Mouse (Mus musculus): ENCODE data around the gene Hdac9. TPM values are rescaled to one million over a fixed set of nuclear protein-coding genes. Genes with fewer than 3 reads are reported as not detected.

Gene Hdac9
- polyA plus RNA-seq, 1 experiment from 2014 or later: 9.6 TPM

GRCm38 (mm10) chr12:34156301-34156700 is 760.6 kb downstream of the Hdac9 start:
- ATAC-seq (no peak), DNase-seq (ENCODE audit: low spot score) (no peak)
- 88% methylated on average over 6 of the region's 6 CpGs for WGBS
- peaks cover 5% of the 10 kb centered on the region; the same call in 1 of the 2 replicates for H3K4me1 ChIP-seq (ENCODE audit: control insufficient read depth, insufficient read depth, low read length)
- no peaks in the 10 kb centered on the region for H3K36me3 ChIP-seq (ENCODE audit: control insufficient read depth, insufficient read depth, low read length)
- no peak overlapping the region for H3K27ac ChIP-seq (ENCODE audit: low read depth, low read length)
- H3K4me2 ChIP-seq (ENCODE audit: low read length): no peak overlapping the region
- H3K4me3 ChIP-seq (ENCODE audit: low read depth, low read length): no peak overlapping the region
- H3K9ac ChIP-seq (ENCODE audit: low read length): no peak overlapping the region
- H3K9me3 ChIP-seq (replicated peaks; ENCODE audit: control insufficient read depth, low read length): no peaks in the 10 kb centered on the region
- H3K27me3 ChIP-seq (replicated peaks; ENCODE audit: control insufficient read depth, insufficient read depth, low read length): no peaks in the 10 kb centered on the region

- WGBS: 49% methylated on average over 5 of the region's 5 CpGs
- Histone ChIP-seq H3K4me3 (ENCODE audit: low read depth, low read length) (no peak overlapping the region), H3K36me3 (ENCODE audit: control insufficient read depth, insufficient read depth, low read length) (no peaks in the 10 kb centered on the region), H3K27me3 (replicated peaks; ENCODE audit: control insufficient read depth, insufficient read depth, low read length) (no peaks in the 10 kb centered on the region), H3K4me1 (ENCODE audit: control insufficient read depth, insufficient read depth, low read length) (peaks cover 5% of the 10 kb centered on the region; the same call in 1 of the 2 replicates), H3K27ac (ENCODE audit: low read depth, low read length) (no peak overlapping the region), H3K9me3 (replicated peaks; ENCODE audit: control insufficient read depth, low read length) (no peaks in the 10 kb centered on the region), H3K4me2 (ENCODE audit: low read length) (no peak overlapping the region), H3K9ac (ENCODE audit: low read length) (no peak overlapping the region)
- DNase-seq (ENCODE audit: low spot score) (peak; percentile 52), ATAC-seq (peak; percentile 48; the same call in 1 of the 2 replicates)
Measured at GRCm38 (mm10) chr12:34155740-34156139, 761.2 kb downstream of the Hdac9 start.

- Histone ChIP-seq H3K27me3 (replicated peaks; ENCODE audit: control insufficient read depth, insufficient read depth, low read length) (no peaks in the 10 kb centered on the region), H3K36me3 (ENCODE audit: control insufficient read depth, insufficient read depth, low read length) (no peaks in the 10 kb centered on the region), H3K27ac (ENCODE audit: low read depth, low read length) (no peak overlapping the region), H3K9me3 (replicated peaks; ENCODE audit: control insufficient read depth, low read length) (no peaks in the 10 kb centered on the region), H3K9ac (ENCODE audit: low read length) (no peak overlapping the region), H3K4me1 (ENCODE audit: control insufficient read depth, insufficient read depth, low read length) (peaks cover 5% of the 10 kb centered on the region; the same call in 1 of the 2 replicates), H3K4me3 (ENCODE audit: low read depth, low read length) (no peak overlapping the region), H3K4me2 (ENCODE audit: low read length) (no peak overlapping the region)
- DNase-seq (ENCODE audit: low spot score): no peak
- ATAC-seq: no peak
- 82% methylated on average over 3 of the region's 3 CpGs for WGBS
Measured at GRCm38 (mm10) chr12:34154757-34155156, 762.1 kb downstream of the Hdac9 start.

GRCm38 (mm10) chr12:34151336-34151735 is 765.6 kb downstream of the Hdac9 start:
- Histone ChIP-seq H3K4me1 (ENCODE audit: control insufficient read depth, insufficient read depth, low read length) (peaks cover 5% of the 10 kb centered on the region; the same call in 1 of the 2 replicates), H3K4me3 (ENCODE audit: low read depth, low read length) (no peak overlapping the region), H3K4me2 (ENCODE audit: low read length) (no peak overlapping the region), H3K9me3 (replicated peaks; ENCODE audit: control insufficient read depth, low read length) (no peaks in the 10 kb centered on the region), H3K27ac (ENCODE audit: low read depth, low read length) (no peak overlapping the region), H3K9ac (ENCODE audit: low read length) (no peak overlapping the region), H3K36me3 (ENCODE audit: control insufficient read depth, insufficient read depth, low read length) (no peaks in the 10 kb centered on the region), H3K27me3 (replicated peaks; ENCODE audit: control insufficient read depth, insufficient read depth, low read length) (no peaks in the 10 kb centered on the region)
- no peak for ATAC-seq
- no peak for DNase-seq (ENCODE audit: low spot score)
- 80% methylated on average over 3 of the region's 3 CpGs for WGBS

GRCm38 (mm10) chr12:34142743-34143142 is 774.2 kb downstream of the Hdac9 start:
- Histone ChIP-seq H3K27ac (ENCODE audit: low read depth, low read length) (no peak overlapping the region), H3K9ac (ENCODE audit: low read length) (no peak overlapping the region), H3K4me2 (ENCODE audit: low read length) (no peak overlapping the region), H3K4me3 (ENCODE audit: low read depth, low read length) (no peak overlapping the region), H3K27me3 (replicated peaks; ENCODE audit: control insufficient read depth, insufficient read depth, low read length) (no peaks in the 10 kb centered on the region), H3K9me3 (replicated peaks; ENCODE audit: control insufficient read depth, low read length) (no peaks in the 10 kb centered on the region), H3K36me3 (ENCODE audit: control insufficient read depth, insufficient read depth, low read length) (no peaks in the 10 kb centered on the region), H3K4me1 (ENCODE audit: control insufficient read depth, insufficient read depth, low read length) (no peaks in the 10 kb centered on the region)
- no peak for ATAC-seq
- WGBS: 95% methylated on average over 2 of the region's 2 CpGs
- no peak for DNase-seq (ENCODE audit: low spot score)

GRCm38 (mm10) chr12:34113336-34113735 is 803.6 kb downstream of the Hdac9 start:
- ATAC-seq (no peak), DNase-seq (ENCODE audit: low spot score) (no peak)
- Histone ChIP-seq H3K9me3 (replicated peaks; ENCODE audit: control insufficient read depth, low read length) (no peaks in the 10 kb centered on the region), H3K27me3 (replicated peaks; ENCODE audit: control insufficient read depth, insufficient read depth, low read length) (no peaks in the 10 kb centered on the region), H3K27ac (ENCODE audit: low read depth, low read length) (no peak overlapping the region), H3K4me1 (ENCODE audit: control insufficient read depth, insufficient read depth, low read length) (no peaks in the 10 kb centered on the region), H3K36me3 (ENCODE audit: control insufficient read depth, insufficient read depth, low read length) (no peaks in the 10 kb centered on the region), H3K4me2 (ENCODE audit: low read length) (no peak overlapping the region), H3K4me3 (ENCODE audit: low read depth, low read length) (no peak overlapping the region), H3K9ac (ENCODE audit: low read length) (no peak overlapping the region)
- 86% methylated on average over 1 of the region's 1 CpGs for WGBS

GRCm38 (mm10) chr12:34092953-34093352 is 823.9 kb downstream of the Hdac9 start:
- 67% methylated on average over 4 of the region's 4 CpGs for WGBS
- Histone ChIP-seq H3K27ac (ENCODE audit: low read depth, low read length) (no peak overlapping the region), H3K36me3 (ENCODE audit: control insufficient read depth, insufficient read depth, low read length) (no peaks in the 10 kb centered on the region), H3K4me2 (ENCODE audit: low read length) (no peak overlapping the region), H3K27me3 (replicated peaks; ENCODE audit: control insufficient read depth, insufficient read depth, low read length) (no peaks in the 10 kb centered on the region), H3K4me1 (ENCODE audit: control insufficient read depth, insufficient read depth, low read length) (no peaks in the 10 kb centered on the region), H3K4me3 (ENCODE audit: low read depth, low read length) (no peak overlapping the region), H3K9me3 (replicated peaks; ENCODE audit: control insufficient read depth, low read length) (no peaks in the 10 kb centered on the region), H3K9ac (ENCODE audit: low read length) (no peak overlapping the region)
- DNase-seq (ENCODE audit: low spot score): no peak
- ATAC-seq: no peak

GRCm38 (mm10) chr12:34091851-34092250 is 825.0 kb downstream of the Hdac9 start:
- ATAC-seq (no peak), DNase-seq (ENCODE audit: low spot score) (no peak)
- Histone ChIP-seq H3K27ac (ENCODE audit: low read depth, low read length) (no peak overlapping the region), H3K4me2 (ENCODE audit: low read length) (no peak overlapping the region), H3K9me3 (replicated peaks; ENCODE audit: control insufficient read depth, low read length) (no peaks in the 10 kb centered on the region), H3K27me3 (replicated peaks; ENCODE audit: control insufficient read depth, insufficient read depth, low read length) (no peaks in the 10 kb centered on the region), H3K4me3 (ENCODE audit: low read depth, low read length) (no peak overlapping the region), H3K9ac (ENCODE audit: low read length) (no peak overlapping the region), H3K4me1 (ENCODE audit: control insufficient read depth, insufficient read depth, low read length) (no peaks in the 10 kb centered on the region), H3K36me3 (ENCODE audit: control insufficient read depth, insufficient read depth, low read length) (no peaks in the 10 kb centered on the region)
- WGBS: 86% methylated on average over 1 of the region's 1 CpGs

- Histone ChIP-seq H3K4me1 (ENCODE audit: control insufficient read depth, insufficient read depth, low read length) (no peaks in the 10 kb centered on the region), H3K4me3 (ENCODE audit: low read depth, low read length) (no peak overlapping the region), H3K27me3 (replicated peaks; ENCODE audit: control insufficient read depth, insufficient read depth, low read length) (no peaks in the 10 kb centered on the region), H3K4me2 (ENCODE audit: low read length) (no peak overlapping the region), H3K27ac (ENCODE audit: low read depth, low read length) (no peak overlapping the region), H3K9ac (ENCODE audit: low read length) (no peak overlapping the region), H3K36me3 (ENCODE audit: control insufficient read depth, insufficient read depth, low read length) (no peaks in the 10 kb centered on the region), H3K9me3 (replicated peaks; ENCODE audit: control insufficient read depth, low read length) (no peaks in the 10 kb centered on the region)
- ATAC-seq: no peak
- peak; percentile 3 for DNase-seq (ENCODE audit: low spot score)
- WGBS: 79% methylated on average over 2 of the region's 2 CpGs
Measured at GRCm38 (mm10) chr12:34087292-34087942, 829.5 kb downstream of the Hdac9 start.

Measured in forebrain, embryonic 14.5 days (tissue).